Mouse (Mus musculus) neural tube, embryonic 15.5 days (tissue): ENCODE data around the gene Nhsl2. TPM values are rescaled to one million over a fixed set of nuclear protein-coding genes. Genes with fewer than 3 reads are reported as not detected.
A peak's percentile ranks its signal among the peaks of the same experiment; 100 is the strongest.

ENCODE experiments used
- ATAC-seq: fragments of 200-750 bp; cut with Nextera tagmentation; 2 replicates; pipeline ENCODE4 v1.8.0; 2017; ENCODE audit warnings: mild to moderate bottlenecking, moderate TSS enrichment, moderate library complexity; ENCODE audit not compliant: low FRiP score
- H3K27ac ChIP-seq: fragments of 300-500 bp; sonication (generic); replicated peaks from 2 replicates; pipeline ENCODE4 v1.5.1; 2015; ENCODE audit warnings: mild to moderate bottlenecking, inconsistent platforms
- H3K27me3 ChIP-seq: fragments of 300-500 bp; sonication (generic); replicated peaks from 2 replicates; pipeline ENCODE4 v1.6.1; 2015; ENCODE audit warnings: inconsistent platforms
- H3K36me3 ChIP-seq: fragments of 300-500 bp; sonication (generic); 2 replicates; pipeline ENCODE4 v1.6.1; 2015; ENCODE audit warnings: inconsistent platforms
- H3K4me1 ChIP-seq: fragments of 300-500 bp; sonication (generic); 2 replicates; pipeline ENCODE4 v1.6.1; 2015; ENCODE audit warnings: inconsistent platforms
- H3K4me2 ChIP-seq: fragments of 300-500 bp; sonication (generic); 2 replicates; pipeline ENCODE4 v1.6.1; 2015; ENCODE audit warnings: inconsistent platforms, mild to moderate bottlenecking, moderate library complexity
- H3K4me3 ChIP-seq: fragments of 300-500 bp; sonication (generic); replicated peaks from 2 replicates; pipeline ENCODE4 v1.5.1; 2015; ENCODE audit warnings: mild to moderate bottlenecking, inconsistent platforms
- H3K9ac ChIP-seq: fragments of 300-500 bp; sonication (generic); replicated peaks from 2 replicates; pipeline ENCODE4 v1.6.1; 2015; ENCODE audit warnings: mild to moderate bottlenecking, inconsistent platforms
- H3K9me3 ChIP-seq: fragments of 300-500 bp; sonication (generic); replicated peaks from 2 replicates; pipeline ENCODE4 v1.6.1; 2016; ENCODE audit warnings: inconsistent platforms
- WGBS: fragments of 180-500 bp; shearing (Covaris S2); methylation state at CpG from one replicate; pipeline ENCODE4 v1.1.7; 2015; ENCODE audit warnings: mixed read lengths; 5-methylcytosine and 5-hydroxymethylcytosine counted together
- polyA plus RNA-seq: library from polyadenylated mRNA; unstranded; fragments of >200 nt; fragmentation: Nextera tagmentation; extraction: Ambion mirVana; gene quantifications from 2 replicates; pipeline ENCODE4 v1.2.1, GENCODE M21; 2015

Nhsl2 gene
- polyA plus RNA-seq, 1 experiment from 2014 or later = 4.7 TPM

- Histone ChIP-seq H3K9ac (no peak overlapping the region), H3K4me3 (no peak overlapping the region), H3K27me3 (peaks cover 12% of the 10 kb centered on the region; the same call in 1 of the 2 replicates), H3K4me1 (peaks cover 12% of the 10 kb centered on the region; the same call in 1 of the 2 replicates), H3K4me2 (no peak overlapping the region), H3K36me3 (no peaks in the 10 kb centered on the region), H3K27ac (peak overlapping the region; percentile 72), H3K9me3 (no peaks in the 10 kb centered on the region)
- ATAC-seq = peak; percentile 92
- 31% methylated on average over 12 of the region's 12 CpGs for WGBS
These were observed 144.8 kb downstream of the Nhsl2 start for GRCm38 (mm10) chrX:101993841-101994571.

GRCm38 (mm10) chrX:101996726-101997125, 147.5 kb downstream of the Nhsl2 start:
- H3K9me3 ChIP-seq = no peaks in the 10 kb centered on the region
- H3K27ac ChIP-seq = no peak overlapping the region
- H3K4me3 ChIP-seq = no peak overlapping the region
- no peaks in the 10 kb centered on the region for H3K36me3 ChIP-seq
- no peak overlapping the region for H3K9ac ChIP-seq
- H3K4me1 ChIP-seq = peaks cover 12% of the 10 kb centered on the region; the same call in 1 of the 2 replicates
- ATAC-seq = no peak
- 92% methylated on average over 2 of the region's 2 CpGs for WGBS
- peaks cover 28% of the 10 kb centered on the region for H3K27me3 ChIP-seq
- no peak overlapping the region for H3K4me2 ChIP-seq

- H3K4me3 ChIP-seq = peak overlapping the region; percentile 37
- H3K9ac ChIP-seq = peak overlapping the region; percentile 36
- no peaks in the 10 kb centered on the region for H3K9me3 ChIP-seq
- peaks cover 19% of the 10 kb centered on the region for H3K4me1 ChIP-seq
- peak overlapping the region; percentile 56; the same call in 1 of the 2 replicates for H3K27ac ChIP-seq
- WGBS = 27% methylated on average over 20 of the region's 20 CpGs
- peak; percentile 85 for ATAC-seq
- peaks cover 67% of the 10 kb centered on the region for H3K27me3 ChIP-seq
- H3K36me3 ChIP-seq = no peaks in the 10 kb centered on the region
- peak overlapping the region; percentile 67 for H3K4me2 ChIP-seq
These were observed 154.6 kb downstream of the Nhsl2 start for GRCm38 (mm10) chrX:102003632-102004315.

GRCm38 (mm10) chrX:102004370-102004769, 155.2 kb downstream of the Nhsl2 start:
- Histone ChIP-seq H3K9ac (peak overlapping the region; percentile 34; the same call in 1 of the 2 replicates), H3K27ac (peak overlapping the region; percentile 56), H3K4me1 (peaks cover 19% of the 10 kb centered on the region), H3K4me3 (peak overlapping the region; percentile 37), H3K27me3 (peaks cover 67% of the 10 kb centered on the region), H3K36me3 (no peaks in the 10 kb centered on the region), H3K4me2 (peak overlapping the region; percentile 67), H3K9me3 (no peaks in the 10 kb centered on the region)
- peak; percentile 60 for ATAC-seq
- 16% methylated on average over 7 of the region's 7 CpGs for WGBS

GRCm38 (mm10) chrX:102005141-102005641, 156.0 kb downstream of the Nhsl2 start:
- H3K27me3 ChIP-seq = peaks cover 61% of the 10 kb centered on the region
- no peak overlapping the region; the same call in 1 of the 2 replicates for H3K9ac ChIP-seq
- no peaks in the 10 kb centered on the region for H3K9me3 ChIP-seq
- peak overlapping the region; percentile 67 for H3K4me2 ChIP-seq
- WGBS = 7% methylated on average over 10 of the region's 10 CpGs
- peak overlapping the region; percentile 37 for H3K4me3 ChIP-seq
- no peaks in the 10 kb centered on the region for H3K36me3 ChIP-seq
- H3K4me1 ChIP-seq = peaks cover 19% of the 10 kb centered on the region
- peak; percentile 11; the same call in 1 of the 2 replicates for ATAC-seq
- no peak overlapping the region for H3K27ac ChIP-seq

- H3K9me3 ChIP-seq = no peaks in the 10 kb centered on the region
- no peak overlapping the region for H3K4me2 ChIP-seq
- no peak overlapping the region for H3K9ac ChIP-seq
- 52% methylated on average over 2 of the region's 2 CpGs for WGBS
- no peaks in the 10 kb centered on the region for H3K36me3 ChIP-seq
- H3K4me3 ChIP-seq = no peak overlapping the region
- no peak overlapping the region for H3K27ac ChIP-seq
- no peak for ATAC-seq
- H3K4me1 ChIP-seq = peaks cover 19% of the 10 kb centered on the region
- peaks cover 49% of the 10 kb centered on the region for H3K27me3 ChIP-seq
These were observed 158.8 kb downstream of the Nhsl2 start for GRCm38 (mm10) chrX:102007935-102008334.

GRCm38 (mm10) chrX:102017213-102017923, 168.2 kb downstream of the Nhsl2 start:
- Histone ChIP-seq H3K4me3 (no peak overlapping the region), H3K9me3 (no peaks in the 10 kb centered on the region), H3K27me3 (peaks cover 37% of the 10 kb centered on the region; the same call in 1 of the 2 replicates), H3K4me2 (no peak overlapping the region), H3K27ac (no peak overlapping the region), H3K4me1 (no peaks in the 10 kb centered on the region), H3K36me3 (no peaks in the 10 kb centered on the region), H3K9ac (no peak overlapping the region)
- no peak for ATAC-seq
- 42% methylated on average over 9 of the region's 9 CpGs for WGBS

GRCm38 (mm10) chrX:102018890-102019289, 169.7 kb downstream of the Nhsl2 start:
- no peak overlapping the region for H3K27ac ChIP-seq
- no peak for ATAC-seq
- WGBS = 60% methylated on average over 3 of the region's 3 CpGs
- no peak overlapping the region for H3K9ac ChIP-seq
- H3K4me2 ChIP-seq = no peak overlapping the region
- H3K9me3 ChIP-seq = no peaks in the 10 kb centered on the region
- no peaks in the 10 kb centered on the region for H3K4me1 ChIP-seq
- no peaks in the 10 kb centered on the region for H3K36me3 ChIP-seq
- H3K4me3 ChIP-seq = no peak overlapping the region
- H3K27me3 ChIP-seq = peaks cover 42% of the 10 kb centered on the region; the same call in 1 of the 2 replicates

- WGBS = 85% methylated on average over 7 of the region's 7 CpGs
- peaks cover 36% of the 10 kb centered on the region; the same call in 1 of the 2 replicates for H3K27me3 ChIP-seq
These were observed 170.5 kb downstream of the Nhsl2 start for GRCm38 (mm10) chrX:102019471-102020240.

GRCm38 (mm10) chrX:102024976-102025375, 175.8 kb downstream of the Nhsl2 start:
- Histone ChIP-seq H3K9me3 (no peaks in the 10 kb centered on the region), H3K27me3 (peaks cover 20% of the 10 kb centered on the region; the same call in 1 of the 2 replicates), H3K27ac (no peak overlapping the region), H3K36me3 (no peaks in the 10 kb centered on the region), H3K4me1 (no peaks in the 10 kb centered on the region), H3K9ac (no peak overlapping the region), H3K4me3 (no peak overlapping the region), H3K4me2 (no peak overlapping the region)
- 85% methylated on average over 3 of the region's 3 CpGs for WGBS
- ATAC-seq = no peak

More at GRCm38 (mm10) chrX:102019471-102020240, 170.5 kb downstream of the Nhsl2 start:
- no peaks in the 10 kb centered on the region for H3K9me3 ChIP-seq
- ATAC-seq = no peak
- no peak overlapping the region for H3K4me2 ChIP-seq
- H3K4me1 ChIP-seq = no peaks in the 10 kb centered on the region
- H3K36me3 ChIP-seq = no peaks in the 10 kb centered on the region
- no peak overlapping the region for H3K27ac ChIP-seq
- no peak overlapping the region for H3K9ac ChIP-seq
- H3K4me3 ChIP-seq = no peak overlapping the region
